Mouse (Mus musculus) ES-CJ7 (cell line): ENCODE measurements around the gene Dcaf11.

ENCODE experiments used
- DNase-seq: peaks from one replicate; pipeline ENCODE4 v3.0.0; 2011; ENCODE audit warnings: low read depth, low spot score

The Dcaf11 gene

GRCm38 (mm10) chr14:55559799-55560201 is at the start of gene Dcaf11:
Gene Dcaf11 (plus strand): TSS chr14:55560006.
- peak; percentile 98 for DNase-seq

GRCm38 (mm10) chr14:55510125-55510731 is 49.6 kb upstream of the Dcaf11 start, which contains the start of gene Cpne6:
Gene Cpne6 (plus strand): TSS chr14:55510445.
- no peak for DNase-seq

- no peak for DNase-seq
These were observed 48.8 kb upstream of the Dcaf11 start for GRCm38 (mm10) chr14:55511037-55511436.

GRCm38 (mm10) chr14:55513927-55514326 is 45.9 kb upstream of the Dcaf11 start:
- no peak for DNase-seq

- DNase-seq: no peak
These were observed 44.0 kb upstream of the Dcaf11 start for GRCm38 (mm10) chr14:55515846-55516245.

- DNase-seq: no peak
These were observed 40.9 kb upstream of the Dcaf11 start for GRCm38 (mm10) chr14:55518897-55519296.

GRCm38 (mm10) chr14:55519604-55520003 is 40.2 kb upstream of the Dcaf11 start:
- no peak for DNase-seq

GRCm38 (mm10) chr14:55520451-55521361 is 39.1 kb upstream of the Dcaf11 start:
- peak; percentile 53 for DNase-seq

- no peak for DNase-seq
These were observed 35.7 kb upstream of the Dcaf11 start for GRCm38 (mm10) chr14:55524062-55524461.

GRCm38 (mm10) chr14:55524785-55525184 is 35.0 kb upstream of the Dcaf11 start, which contains the start of gene Nrl:
Gene Nrl (minus strand): TSS chr14:55524981.
- no peak for DNase-seq

- no peak for DNase-seq
These were observed 33.1 kb upstream of the Dcaf11 start for GRCm38 (mm10) chr14:55526674-55527073.

GRCm38 (mm10) chr14:55527940-55528339 is 31.9 kb upstream of the Dcaf11 start:
- DNase-seq: peak; percentile 81

- DNase-seq: peak; percentile 71
These were observed 23.6 kb upstream of the Dcaf11 start for GRCm38 (mm10) chr14:55536116-55536745.

- peak; percentile 94 for DNase-seq
These were observed 19.6 kb upstream of the Dcaf11 start, which contains the start of gene Pck2 for GRCm38 (mm10) chr14:55540067-55540786. Gene Pck2 (plus strand): TSS chr14:55540266.

GRCm38 (mm10) chr14:55540787-55541321 is 19.0 kb upstream of the Dcaf11 start:
- no peak for DNase-seq

GRCm38 (mm10) chr14:55542268-55542667 is 17.5 kb upstream of the Dcaf11 start:
- no peak for DNase-seq

- no peak for DNase-seq
These were observed 15.5 kb upstream of the Dcaf11 start for GRCm38 (mm10) chr14:55544334-55544733.

- no peak for DNase-seq
These were observed 9.6 kb upstream of the Dcaf11 start for GRCm38 (mm10) chr14:55550191-55550590.

- peak; percentile 86 for DNase-seq
These were observed 8.5 kb upstream of the Dcaf11 start for GRCm38 (mm10) chr14:55551347-55551746.

- peak; percentile 44 for DNase-seq
These were observed 8.0 kb upstream of the Dcaf11 start for GRCm38 (mm10) chr14:55551794-55552193.

GRCm38 (mm10) chr14:55554635-55555034 is 5.2 kb upstream of the Dcaf11 start:
- DNase-seq: no peak
